Mouse (Mus musculus): ENCODE results near the gene Tent4b. TPM values are rescaled to one million over a fixed set of nuclear protein-coding genes. Genes with fewer than 3 reads are reported as not detected.

Tent4b gene
- total and polyA plus RNA-seq, 2 experiments from 2014 or later, result 3.8 to 12.4 TPM

DNA sequence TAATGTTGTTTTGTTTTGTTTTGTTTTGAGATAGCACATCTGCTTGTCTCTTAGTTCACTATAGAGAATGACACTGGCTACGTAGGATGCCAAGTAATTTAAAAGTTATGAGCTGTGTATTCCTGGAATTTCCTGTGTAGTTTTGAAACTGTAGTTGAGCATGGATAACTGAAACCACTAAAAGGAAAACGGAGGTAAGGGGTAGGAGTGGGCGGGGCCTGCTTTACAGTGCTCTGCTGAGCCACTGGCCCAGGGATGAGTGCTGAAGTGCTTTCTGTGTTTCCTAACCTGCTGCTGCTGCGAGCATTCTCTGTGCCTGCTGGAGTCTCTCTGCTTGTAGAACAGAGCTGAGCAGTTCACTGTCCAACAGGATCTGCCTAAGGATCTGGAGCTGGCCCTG lies 22.3 kb downstream of the Tent4b start:
- ATAC-seq (ENCODE audit: insufficient read depth, low read depth), result no peak
- Histone ChIP-seq H3K36me3 (replicated peaks; ENCODE audit: control insufficient read depth, insufficient read depth, low read length) (0 out of 2 replicates have a peak, but pooled peaks cover 4% of the 10 kb centered on the region), H3K27me3 (ENCODE audit: control insufficient read depth, insufficient read depth, low read length) (no peaks in the 10 kb centered on the region)

DNA sequence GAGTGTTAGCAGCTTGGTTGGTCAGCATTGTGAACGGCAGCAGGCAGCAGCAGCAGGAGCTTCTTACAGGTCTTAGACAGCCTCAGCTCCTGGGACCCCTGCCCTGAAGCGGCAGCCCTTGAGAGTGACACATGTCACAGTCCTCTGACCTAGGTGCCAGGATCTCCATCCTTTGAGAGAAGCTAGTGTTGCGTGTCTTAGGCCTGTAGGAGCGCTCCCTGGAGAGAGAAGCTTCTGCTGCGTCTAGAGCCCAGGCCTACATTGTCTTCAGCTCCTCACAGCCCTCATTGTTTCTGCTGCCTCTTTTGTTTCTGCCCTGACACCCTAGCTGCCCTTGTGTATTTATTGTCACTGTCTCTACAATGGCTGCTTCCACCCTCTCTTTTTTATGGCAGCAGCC lies 26.3 kb downstream of the Tent4b start:
- H3K36me3 ChIP-seq (replicated peaks; ENCODE audit: control insufficient read depth, insufficient read depth, low read length), result 0 out of 2 replicates have a peak, but pooled peaks cover 4% of the 10 kb centered on the region
- no peak overlapping the region for H3K9ac ChIP-seq (replicated peaks; ENCODE audit: low read depth, low read length)
- no peak for ATAC-seq (ENCODE audit: insufficient read depth, low read depth)
- DNase-seq (ENCODE audit: low spot score), result no peak
- H3K9me3 ChIP-seq (replicated peaks; ENCODE audit: control insufficient read depth, low read length), result no peaks in the 10 kb centered on the region
- no peaks in the 10 kb centered on the region for H3K27me3 ChIP-seq (ENCODE audit: control insufficient read depth, insufficient read depth, low read length)
- no peak overlapping the region for H3K4me2 ChIP-seq (ENCODE audit: low read depth, low read length)
- TF ChIP-seq EP300 (IDR thresholded peaks at IDR 0.05; ENCODE audit: low read depth) (no peak), CTCF (IDR thresholded peaks at IDR 0.05; ENCODE audit: low read depth) (no peak)
- H3K4me3 ChIP-seq (ENCODE audit: low read depth, low read length), result no peak overlapping the region
- 73% methylated on average over 5 of the region's 5 CpGs for WGBS
- no peak overlapping the region for H3K27ac ChIP-seq (ENCODE audit: low read depth)
- peaks cover 13% of the 10 kb centered on the region for H3K4me1 ChIP-seq (ENCODE audit: control insufficient read depth, insufficient read depth)

More for the DNA sequence above, 22.3 kb downstream of the Tent4b start:
- no peak for TF ChIP-seq CTCF (IDR thresholded peaks at IDR 0.05; ENCODE audit: low read depth)
- TF ChIP-seq EP300 (IDR thresholded peaks at IDR 0.05; ENCODE audit: low read depth), result no peak
- no peak for DNase-seq (ENCODE audit: low spot score)
- Histone ChIP-seq H3K9ac (replicated peaks; ENCODE audit: low read depth, low read length) (no peak overlapping the region), H3K4me3 (ENCODE audit: low read depth, low read length) (no peak overlapping the region), H3K27ac (ENCODE audit: low read depth) (no peak overlapping the region), H3K4me2 (ENCODE audit: low read depth, low read length) (no peak overlapping the region), H3K9me3 (replicated peaks; ENCODE audit: control insufficient read depth, low read length) (no peaks in the 10 kb centered on the region), H3K4me1 (ENCODE audit: control insufficient read depth, insufficient read depth) (no peaks in the 10 kb centered on the region)
- WGBS, result 46% methylated on average over 4 of the region's 4 CpGs

DNA sequence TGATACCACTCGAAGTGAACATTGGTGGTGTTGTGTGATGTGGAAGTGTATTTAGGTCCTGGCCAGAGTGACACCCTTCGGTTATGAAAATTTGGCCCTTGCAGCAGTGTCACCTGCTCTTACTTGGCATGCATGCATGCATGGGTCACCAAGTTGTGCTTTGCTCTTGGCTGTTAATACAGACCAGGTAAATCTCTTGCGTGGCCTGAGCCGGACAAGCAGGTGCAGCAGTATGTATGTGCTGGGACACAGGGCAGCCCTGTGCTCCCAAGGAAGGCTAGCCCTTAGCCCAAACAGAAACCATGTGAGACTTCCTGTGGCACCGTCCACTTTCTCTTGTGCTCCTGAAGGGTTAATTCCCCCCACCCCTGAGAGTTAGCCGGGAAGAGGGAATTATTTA lies 28.8 kb downstream of the Tent4b start:
- Histone ChIP-seq H3K9me3 (replicated peaks; ENCODE audit: control insufficient read depth, low read length) (no peaks in the 10 kb centered on the region), H3K27me3 (ENCODE audit: control insufficient read depth, insufficient read depth, low read length) (no peaks in the 10 kb centered on the region), H3K4me2 (ENCODE audit: low read depth, low read length) (no peak overlapping the region), H3K9ac (replicated peaks; ENCODE audit: low read depth, low read length) (no peak overlapping the region), H3K4me1 (ENCODE audit: control insufficient read depth, insufficient read depth) (peaks cover 13% of the 10 kb centered on the region), H3K4me3 (ENCODE audit: low read depth, low read length) (no peak overlapping the region), H3K36me3 (replicated peaks; ENCODE audit: control insufficient read depth, insufficient read depth, low read length) (0 out of 2 replicates have a peak, but pooled peaks cover 4% of the 10 kb centered on the region), H3K27ac (ENCODE audit: low read depth) (no peak overlapping the region)
- no peak for ATAC-seq (ENCODE audit: insufficient read depth, low read depth)
- DNase-seq (ENCODE audit: low spot score), result no peak
- WGBS, result 57% methylated on average over 6 of the region's 6 CpGs
- TF ChIP-seq EP300 (IDR thresholded peaks at IDR 0.05; ENCODE audit: low read depth), result no peak
- TF ChIP-seq CTCF (IDR thresholded peaks at IDR 0.05; ENCODE audit: low read depth), result no peak

DNA sequence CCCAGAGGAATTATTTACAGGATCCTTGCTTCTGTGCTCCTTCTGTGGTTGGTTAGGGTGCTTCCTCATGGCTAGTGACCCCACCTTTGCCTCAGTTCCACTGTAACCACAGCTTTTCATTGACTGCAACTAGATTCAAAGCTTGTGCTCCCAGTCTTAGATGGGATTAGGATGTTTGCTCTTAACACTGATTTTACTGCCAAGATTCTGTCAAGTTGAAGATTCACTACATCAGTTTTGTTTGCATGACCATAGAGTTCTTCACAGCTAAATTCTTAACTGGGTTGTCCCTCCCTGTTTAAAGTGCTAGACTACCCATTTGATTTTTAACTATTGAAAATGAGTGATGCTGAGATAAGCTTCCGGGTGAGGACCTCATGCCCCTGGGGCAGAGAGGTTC lies 29.3 kb downstream of the Tent4b start:
- H3K9ac ChIP-seq (replicated peaks; ENCODE audit: low read depth, low read length), result no peak overlapping the region
- H3K36me3 ChIP-seq (replicated peaks; ENCODE audit: control insufficient read depth, insufficient read depth, low read length), result 0 out of 2 replicates have a peak, but pooled peaks cover 4% of the 10 kb centered on the region
- H3K9me3 ChIP-seq (replicated peaks; ENCODE audit: control insufficient read depth, low read length), result no peaks in the 10 kb centered on the region
- ATAC-seq (ENCODE audit: insufficient read depth, low read depth), result no peak
- DNase-seq (ENCODE audit: low spot score), result no peak
- peaks cover 13% of the 10 kb centered on the region for H3K4me1 ChIP-seq (ENCODE audit: control insufficient read depth, insufficient read depth)
- no peak overlapping the region for H3K27ac ChIP-seq (ENCODE audit: low read depth)
- H3K4me2 ChIP-seq (ENCODE audit: low read depth, low read length), result no peak overlapping the region
- no peak overlapping the region for H3K4me3 ChIP-seq (ENCODE audit: low read depth, low read length)
- WGBS, result 32% methylated on average over 1 of the region's 1 CpGs
- TF ChIP-seq CTCF (IDR thresholded peaks at IDR 0.05; ENCODE audit: low read depth), result no peak
- no peak for TF ChIP-seq EP300 (IDR thresholded peaks at IDR 0.05; ENCODE audit: low read depth)
- no peaks in the 10 kb centered on the region for H3K27me3 ChIP-seq (ENCODE audit: control insufficient read depth, insufficient read depth, low read length)

DNA sequence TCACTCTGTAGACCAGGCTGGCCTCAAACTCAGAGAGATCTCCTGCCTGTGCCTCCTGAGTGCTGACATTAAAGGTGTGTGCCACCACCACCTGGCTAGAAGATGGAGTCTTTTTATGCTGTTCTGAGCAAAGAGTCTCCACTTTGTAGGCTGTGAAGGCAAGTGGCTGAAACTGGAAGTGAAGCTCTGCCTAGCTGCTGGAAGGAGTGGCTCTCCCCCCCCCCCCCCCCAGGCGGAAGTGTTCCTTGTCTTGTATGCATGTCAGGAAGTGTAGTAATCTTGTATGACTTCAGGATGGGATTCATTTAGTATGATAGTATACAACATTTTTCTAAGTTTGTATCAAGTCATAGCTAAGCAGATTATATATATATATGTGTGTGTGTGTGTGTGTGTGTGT lies 29.8 kb downstream of the Tent4b start:
- Histone ChIP-seq H3K4me3 (ENCODE audit: low read depth, low read length) (no peak overlapping the region), H3K27me3 (ENCODE audit: control insufficient read depth, insufficient read depth, low read length) (no peaks in the 10 kb centered on the region), H3K9me3 (replicated peaks; ENCODE audit: control insufficient read depth, low read length) (no peaks in the 10 kb centered on the region), H3K4me1 (ENCODE audit: control insufficient read depth, insufficient read depth) (peaks cover 13% of the 10 kb centered on the region), H3K4me2 (ENCODE audit: low read depth, low read length) (no peak overlapping the region), H3K27ac (ENCODE audit: low read depth) (no peak overlapping the region), H3K9ac (replicated peaks; ENCODE audit: low read depth, low read length) (no peak overlapping the region), H3K36me3 (replicated peaks; ENCODE audit: control insufficient read depth, insufficient read depth, low read length) (0 out of 2 replicates have a peak, but pooled peaks cover 4% of the 10 kb centered on the region)
- no CpG with 5 or more reads among the region's 1 CpGs for WGBS
- DNase-seq (ENCODE audit: low spot score) (no peak), ATAC-seq (ENCODE audit: insufficient read depth, low read depth) (no peak)
- TF ChIP-seq CTCF (IDR thresholded peaks at IDR 0.05; ENCODE audit: low read depth), result no peak
- no peak for TF ChIP-seq EP300 (IDR thresholded peaks at IDR 0.05; ENCODE audit: low read depth)

DNA sequence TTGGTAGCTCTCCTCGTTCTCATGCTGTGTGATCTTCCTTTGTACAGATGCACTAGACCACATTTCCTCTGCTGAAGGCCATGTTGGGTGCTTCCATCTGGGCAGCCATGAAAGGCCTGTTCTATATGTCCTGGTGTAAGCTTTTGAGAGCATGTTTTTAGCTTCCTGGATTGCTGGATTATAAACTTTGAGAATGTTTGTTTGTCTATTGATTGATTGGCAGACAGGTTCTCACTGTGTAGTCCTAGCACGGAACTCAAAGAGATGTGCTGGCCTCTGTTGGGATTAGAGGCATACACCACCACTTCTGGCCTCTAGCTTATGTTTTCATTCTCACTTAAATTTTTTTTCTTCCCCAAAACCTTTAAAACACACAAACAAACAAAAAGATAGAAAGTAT lies 37.7 kb downstream of the Tent4b start:
- Histone ChIP-seq H3K9me3 (replicated peaks; ENCODE audit: control insufficient read depth, low read length) (no peaks in the 10 kb centered on the region), H3K4me2 (ENCODE audit: low read depth, low read length) (no peak overlapping the region), H3K4me3 (ENCODE audit: low read depth, low read length) (no peak overlapping the region), H3K4me1 (ENCODE audit: control insufficient read depth, insufficient read depth) (0 out of 2 replicates have a peak, but pooled peaks cover 6% of the 10 kb centered on the region), H3K36me3 (replicated peaks; ENCODE audit: control insufficient read depth, insufficient read depth, low read length) (no peaks in the 10 kb centered on the region), H3K9ac (replicated peaks; ENCODE audit: low read depth, low read length) (no peak overlapping the region), H3K27me3 (ENCODE audit: control insufficient read depth, insufficient read depth, low read length) (no peaks in the 10 kb centered on the region), H3K27ac (ENCODE audit: low read depth) (no peak overlapping the region)
- ATAC-seq (ENCODE audit: insufficient read depth, low read depth) (no peak), DNase-seq (ENCODE audit: low spot score) (no peak)
- TF ChIP-seq CTCF (IDR thresholded peaks at IDR 0.05; ENCODE audit: low read depth) (no peak), EP300 (IDR thresholded peaks at IDR 0.05; ENCODE audit: low read depth) (no peak)
- WGBS, result 82% methylated on average over 2 of the region's 2 CpGs
